Mouse (Mus musculus) inflammation-experienced regulatory T-cells, adult 6 months (primary cell): ENCODE data around the gene Coq8a. TPM values are rescaled to one million over a fixed set of nuclear protein-coding genes. Genes with fewer than 3 reads are reported as not detected.

Source experiments
- ATAC-seq: one replicate; pipeline ENCODE4 v1.8.0; 2017
- polyA plus RNA-seq, 3 experiments: library from polyadenylated mRNA; unstranded; fragments of 100-300 nt; shearing (Covaris generic); gene quantifications; one replicate each; pipeline ENCODE4 v1.2.1; 2017

The Coq8a gene
- polyA plus RNA-seq: 10 to 100 TPM; 25.8 to 50.3 (median 43.8) TPM

DNA sequence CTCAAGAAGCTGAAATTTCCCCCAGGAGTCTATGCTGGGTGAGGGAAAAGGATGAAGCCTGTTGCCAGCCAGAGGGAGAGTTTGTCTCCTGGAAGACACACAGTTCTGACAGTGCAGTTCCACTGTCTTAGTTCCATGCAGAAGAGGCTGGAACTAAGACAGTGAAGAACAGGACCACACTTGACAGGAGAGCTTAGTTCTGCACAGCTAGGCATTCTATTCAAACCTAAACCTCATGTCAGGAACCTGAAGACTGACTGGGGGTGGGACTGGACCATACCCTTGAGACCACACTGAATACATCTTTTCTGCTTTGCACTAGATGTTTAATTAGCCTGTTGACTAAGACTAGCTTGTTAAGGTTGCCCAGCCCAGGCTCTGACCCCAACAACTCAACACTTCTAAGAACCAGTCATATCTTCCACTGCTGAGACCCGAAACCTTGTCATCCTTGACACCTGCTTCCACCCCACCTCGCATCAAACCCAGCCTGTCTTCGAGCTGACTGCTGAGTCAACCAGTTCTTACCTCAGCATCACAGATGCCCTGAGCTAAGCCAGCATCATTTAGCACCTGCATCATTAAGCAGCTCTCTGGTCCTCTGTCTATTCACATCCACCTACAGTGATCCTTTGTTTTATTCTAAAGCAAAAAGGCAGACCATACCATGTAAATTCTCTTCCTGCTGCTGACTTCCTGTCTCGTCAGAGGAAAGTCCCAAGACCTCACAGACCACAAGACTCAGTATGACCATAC, at the start of gene Coq8a:
Gene Coq8a (minus strand): TSS at position 644 of the 756 bp plus-strand sequence.
- ATAC-seq: peak; percentile 53

DNA sequence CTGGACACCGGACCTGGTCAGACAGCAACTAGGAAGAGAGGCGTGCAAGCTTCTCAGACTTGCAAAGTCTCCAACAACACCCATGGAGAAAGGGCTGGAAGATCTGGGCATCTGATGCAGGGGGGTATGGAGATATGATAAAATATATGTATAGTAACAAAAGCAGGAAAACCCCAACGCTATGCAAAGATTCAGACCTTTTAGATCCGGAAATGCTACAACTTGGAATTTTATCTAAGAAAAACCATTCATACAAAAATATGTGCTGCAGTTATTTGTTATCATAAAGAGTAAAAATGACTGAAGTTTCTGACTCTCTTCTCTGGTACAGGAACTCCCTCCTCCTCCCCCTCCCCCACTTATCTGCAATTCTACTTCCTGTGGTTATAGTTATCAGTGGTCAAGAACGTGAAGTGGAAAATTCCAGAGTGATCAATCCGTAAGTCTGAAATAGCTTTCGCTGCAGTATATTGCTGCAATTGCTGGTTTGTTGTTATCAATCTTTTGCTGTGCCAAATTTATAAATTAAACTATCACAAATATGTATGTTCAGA, 49.3 kb upstream of the Coq8a start:
- peak; percentile 23 for ATAC-seq

DNA sequence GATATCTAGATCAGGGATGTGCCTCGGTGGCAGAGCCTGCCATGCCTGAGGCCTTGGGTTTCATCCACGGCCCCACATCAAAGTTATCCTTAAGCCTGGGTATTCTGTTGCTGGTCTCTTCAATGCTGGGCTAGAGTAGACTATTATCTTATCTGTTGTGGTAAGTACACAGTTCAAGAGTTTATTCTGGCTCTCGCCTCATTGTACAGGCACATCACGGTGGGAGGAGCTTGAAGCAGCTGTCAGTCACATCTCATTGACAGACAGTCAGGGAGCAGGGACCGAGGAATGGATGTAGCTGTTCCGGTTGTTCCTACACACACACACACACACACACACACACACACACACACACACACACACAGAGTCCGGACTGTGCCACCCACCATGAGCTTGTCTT, 48.5 kb upstream of the Coq8a start:
- ATAC-seq: no peak

DNA sequence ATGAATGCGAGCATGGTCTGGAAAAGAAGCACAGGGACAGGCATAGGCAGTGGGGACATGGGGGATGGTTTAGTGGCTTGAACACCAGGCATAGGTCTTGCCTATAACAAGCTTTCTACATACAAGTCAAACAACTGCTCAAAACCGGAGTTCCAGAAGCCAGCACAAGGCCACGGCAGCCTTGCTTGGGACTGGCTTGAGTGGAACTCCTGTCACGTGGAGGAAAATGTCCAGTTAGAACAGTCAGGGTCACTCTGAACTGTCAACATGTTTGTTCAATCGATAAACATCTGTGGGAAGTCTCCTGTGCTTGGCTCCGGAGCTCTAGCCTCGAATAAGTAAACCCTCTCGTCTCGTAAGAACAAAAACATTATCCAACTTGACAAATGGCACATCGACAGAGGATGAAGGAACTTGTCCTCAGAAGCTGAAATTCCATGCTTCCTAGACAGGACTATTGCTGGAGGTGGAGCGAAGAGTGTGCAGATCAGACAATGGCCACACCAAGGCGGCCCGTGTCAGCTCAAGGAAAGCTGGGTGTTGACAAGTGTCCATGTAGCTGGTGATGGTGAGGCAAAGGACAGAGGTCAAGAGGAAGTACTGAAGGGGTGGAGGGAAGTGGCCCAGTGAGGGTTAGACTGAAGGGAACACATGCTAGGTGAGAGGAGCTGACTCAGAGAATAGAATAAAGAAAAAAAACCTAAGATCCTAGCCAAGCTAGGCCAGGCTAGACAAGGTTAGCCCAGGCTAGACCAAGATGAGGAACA, 46.5 kb upstream of the Coq8a start:
- ATAC-seq: no peak

DNA sequence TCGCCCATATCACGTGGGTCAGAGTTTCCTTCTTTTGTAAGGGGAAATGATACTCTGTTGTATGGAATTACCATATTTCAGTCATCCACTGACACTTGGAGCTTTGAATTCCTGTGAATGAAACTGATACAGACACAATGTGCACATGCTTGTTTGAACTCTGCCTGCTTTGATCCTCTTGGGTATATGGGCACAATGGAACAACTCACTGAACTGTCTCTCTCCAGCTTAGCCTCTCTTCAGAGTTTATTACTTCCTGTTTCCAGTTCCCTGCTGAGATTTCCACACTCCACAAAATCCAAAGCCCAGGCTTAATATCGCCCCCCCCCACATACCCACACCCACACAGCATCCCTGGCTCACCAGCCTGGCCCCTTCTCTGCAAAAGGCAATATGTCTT, 32.3 kb upstream of the Coq8a start:
- no peak for ATAC-seq

DNA sequence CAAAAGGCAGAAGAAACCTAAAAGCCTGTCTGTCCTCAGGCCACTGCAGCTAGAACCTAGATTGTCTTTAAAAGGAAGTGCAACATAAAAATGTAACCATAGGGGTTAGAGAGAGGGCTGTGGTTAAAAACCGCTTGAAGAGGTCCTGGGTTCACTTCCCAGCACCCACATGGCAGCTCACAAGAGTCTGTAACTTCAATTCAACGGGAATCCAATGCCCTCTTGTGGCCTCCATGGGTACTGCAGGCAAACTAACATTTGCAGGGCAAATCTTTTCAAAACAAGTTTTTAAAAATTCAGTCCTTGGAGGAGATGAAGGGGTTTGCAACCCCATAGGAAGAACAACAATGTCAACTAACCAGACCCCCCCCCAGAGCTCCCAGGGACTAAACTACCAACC, 31.2 kb upstream of the Coq8a start:
- no peak for ATAC-seq

DNA sequence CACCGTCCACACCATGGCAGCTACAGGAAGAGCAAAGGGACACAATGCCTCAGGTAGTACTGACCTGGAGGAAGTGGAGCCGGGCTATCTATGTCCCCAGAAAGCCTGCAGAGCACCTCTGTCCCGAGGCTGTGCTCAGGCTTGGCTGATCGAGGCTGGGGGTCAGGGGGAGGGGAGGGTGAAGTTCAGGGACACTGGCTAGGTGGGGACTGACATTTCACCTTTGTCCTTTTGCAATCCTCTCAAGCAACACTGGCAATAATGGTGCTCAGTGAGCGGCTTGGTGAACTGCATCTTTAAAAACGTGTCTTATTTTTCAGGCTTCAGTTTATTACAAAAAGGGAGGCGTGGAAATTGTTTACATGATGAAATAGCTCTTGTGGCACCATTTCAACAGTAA, 30.5 kb upstream of the Coq8a start:
- no peak for ATAC-seq

DNA sequence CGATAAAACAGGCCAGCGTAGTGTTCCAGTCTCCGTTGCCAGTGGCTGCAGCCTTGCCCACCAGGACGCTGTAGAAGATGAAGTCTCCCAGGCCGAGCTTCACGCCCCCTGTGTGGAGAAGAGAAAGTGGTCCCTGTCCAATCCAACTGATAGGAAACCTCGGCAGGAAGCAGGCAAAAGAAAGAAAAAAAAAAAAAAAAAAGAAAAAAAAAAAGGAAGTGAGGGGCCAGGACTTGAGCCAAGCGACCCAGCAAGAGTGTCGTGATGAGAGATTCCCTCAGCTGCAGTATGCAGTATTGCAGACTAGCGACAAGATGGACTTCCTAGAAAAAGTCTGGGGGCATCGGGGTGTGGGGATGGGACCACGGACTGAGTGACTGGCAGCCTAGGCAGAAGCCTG, 29.5 kb upstream of the Coq8a start:
- ATAC-seq: no peak

DNA sequence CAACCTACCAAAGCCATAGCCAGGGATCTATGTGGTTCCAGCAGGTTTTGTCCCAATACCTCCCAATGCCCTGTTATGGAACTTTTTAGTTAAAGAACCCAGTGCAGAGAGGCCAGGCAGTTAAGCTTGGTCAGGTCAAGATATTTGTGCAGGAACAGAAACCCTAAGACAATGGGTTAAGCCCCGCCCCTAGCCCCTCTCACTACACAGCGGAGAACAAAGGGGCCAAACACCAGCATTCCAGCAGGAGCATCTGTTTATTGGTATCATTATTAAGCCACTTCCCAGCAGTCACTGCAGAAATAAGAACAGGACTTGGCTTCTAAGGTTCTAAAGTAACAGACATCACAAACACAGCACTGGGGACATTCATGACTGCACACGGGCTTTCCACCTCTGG, 27.4 kb upstream of the Coq8a start:
- ATAC-seq: no peak

DNA sequence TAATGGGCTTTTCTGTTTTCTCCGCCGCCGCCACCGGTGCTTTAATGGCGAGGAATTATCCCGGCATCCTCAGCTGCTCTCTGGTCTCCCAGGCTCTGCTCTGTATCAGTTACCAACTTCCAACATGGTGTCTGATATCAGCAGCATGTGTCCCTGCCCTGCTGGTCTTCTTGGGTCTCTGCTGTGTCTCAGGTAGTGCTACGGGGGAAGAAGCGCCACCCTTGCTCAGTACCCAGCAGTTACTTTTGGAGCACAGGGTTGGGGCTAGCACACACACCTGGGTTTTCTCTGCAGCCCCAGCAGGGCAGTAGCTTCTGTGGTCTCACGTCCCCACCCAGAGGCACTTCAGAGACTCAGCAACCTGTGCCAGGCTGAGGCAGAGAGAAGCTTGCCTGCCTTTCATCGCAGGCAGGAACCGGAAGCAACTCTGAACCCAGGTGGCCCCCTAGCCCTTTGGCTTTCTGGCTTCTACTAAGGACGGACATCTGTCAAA, 26.9 kb upstream of the Coq8a start:
- peak; percentile 76 for ATAC-seq

DNA sequence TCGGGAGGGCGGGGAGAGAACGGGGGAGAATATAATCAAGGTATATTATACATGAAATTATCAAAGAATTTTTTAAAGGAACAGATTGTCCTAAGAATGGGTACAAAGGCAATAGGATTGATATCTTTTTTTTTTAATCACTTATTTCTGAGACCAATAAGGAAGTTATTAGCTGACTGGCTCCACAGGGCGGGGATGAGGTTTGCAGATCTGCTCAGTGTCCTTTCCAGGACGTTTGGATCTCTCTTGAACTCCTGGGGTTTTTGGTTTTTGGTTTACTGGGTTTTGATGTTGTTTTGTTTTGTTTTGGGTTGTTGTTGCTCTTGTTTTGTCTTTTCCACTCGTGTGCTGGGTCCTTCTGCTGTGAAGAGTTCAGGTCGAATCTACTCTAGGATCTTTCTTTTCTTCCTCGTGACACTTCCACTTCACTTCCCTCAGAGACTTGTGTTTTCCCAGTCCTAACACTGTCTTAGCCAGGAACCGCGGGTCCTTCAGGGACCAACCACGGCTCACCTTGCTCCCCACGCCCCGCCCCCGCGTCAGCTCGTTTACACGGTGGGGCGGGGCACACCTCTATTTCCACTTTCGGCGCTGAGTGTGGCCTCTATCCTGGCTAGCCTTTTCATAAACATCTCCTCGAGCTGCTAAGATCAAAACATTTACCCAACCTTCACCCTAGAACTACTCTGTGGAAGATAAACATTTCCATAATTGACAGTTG, 26.3 kb upstream of the Coq8a start:
- ATAC-seq: peak; percentile 86

DNA sequence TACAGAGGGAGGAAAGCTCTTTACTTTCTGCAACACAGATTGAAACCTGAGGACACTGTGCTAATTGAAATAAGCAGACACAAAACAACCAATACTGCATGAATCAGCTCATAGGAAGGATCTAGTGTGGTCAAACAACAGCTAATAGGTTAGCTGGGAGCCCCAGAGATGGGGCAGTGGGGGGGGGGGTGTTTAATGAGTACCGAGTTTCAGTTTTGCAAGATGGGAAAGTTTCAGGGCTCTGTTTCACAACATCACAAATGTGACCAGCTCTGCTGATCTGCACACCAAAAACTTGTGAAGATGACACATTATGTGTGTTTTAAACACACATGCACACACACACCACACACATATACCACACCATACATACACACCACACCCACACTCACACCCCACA, 22.6 kb upstream of the Coq8a start:
- ATAC-seq: no peak

DNA sequence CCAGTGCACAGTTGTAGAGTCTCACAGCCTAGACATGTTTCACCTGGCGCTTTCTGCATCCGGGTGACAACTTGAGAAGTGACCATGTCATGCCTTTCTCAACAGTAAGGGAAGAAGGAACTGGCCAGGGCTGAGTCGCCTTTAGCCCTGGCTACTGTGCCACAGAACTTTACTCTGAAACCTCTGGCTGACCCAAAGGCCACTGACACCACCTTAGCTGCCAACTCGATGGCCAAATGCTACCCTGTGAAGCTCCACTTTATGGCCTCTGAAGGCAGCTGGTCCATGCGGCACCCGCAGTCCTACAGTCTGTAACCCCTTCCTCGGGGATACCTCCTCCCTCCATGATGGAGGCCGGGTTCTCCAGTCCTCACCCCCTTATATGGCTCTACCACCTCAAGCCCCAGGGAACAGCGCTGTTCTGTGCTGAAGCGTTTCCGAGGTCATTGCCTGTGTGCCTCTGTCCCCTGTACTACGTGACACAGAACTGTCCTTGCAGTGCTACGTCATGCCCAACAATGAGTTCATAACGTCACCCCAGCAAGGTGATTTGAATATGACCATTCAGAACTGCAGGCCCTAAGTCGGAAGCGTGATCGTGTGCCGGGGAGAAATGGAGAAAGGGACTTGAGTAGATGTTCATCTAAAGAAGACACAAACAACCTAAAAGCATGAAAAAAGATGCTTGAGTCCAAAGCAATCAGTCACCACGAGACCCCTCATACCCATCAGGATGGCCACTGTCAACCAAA, 21.6 kb upstream of the Coq8a start:
- no peak for ATAC-seq

DNA sequence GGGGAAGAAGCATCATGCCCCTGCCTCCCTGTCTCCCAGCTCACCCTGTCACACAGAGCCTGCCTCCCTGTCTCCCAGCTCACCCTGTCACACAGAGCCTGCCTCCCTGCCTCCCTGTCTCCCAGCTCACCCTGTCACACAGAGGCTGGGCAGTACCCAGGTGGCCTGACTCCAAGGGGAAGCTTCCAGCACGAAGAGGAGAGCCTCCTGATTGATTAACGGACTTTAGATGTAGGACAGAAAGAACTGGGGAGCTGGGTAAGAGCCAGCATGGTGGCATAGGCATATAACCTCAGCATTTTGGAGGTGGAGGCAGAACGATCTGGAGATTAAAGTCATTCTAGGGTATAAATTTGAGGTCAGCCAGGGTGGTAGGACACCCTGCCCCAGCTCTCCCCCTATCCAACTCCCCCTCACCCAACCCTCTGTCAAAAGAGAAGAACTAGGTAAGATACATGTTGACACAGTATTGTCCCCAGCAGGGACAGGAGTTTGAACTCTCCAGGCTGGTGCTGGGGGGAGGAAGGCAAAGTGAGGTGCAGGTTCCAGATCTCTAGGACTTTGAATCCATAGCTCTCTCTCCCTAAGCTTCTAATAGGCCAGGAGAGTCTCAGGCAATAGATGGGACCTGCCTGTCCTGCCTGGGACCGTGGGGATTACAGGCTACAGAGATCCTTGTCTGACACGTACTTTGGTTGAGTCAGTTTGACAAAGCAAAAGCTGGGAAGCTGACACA, 17.3 kb upstream of the Coq8a start:
- ATAC-seq: no peak

DNA sequence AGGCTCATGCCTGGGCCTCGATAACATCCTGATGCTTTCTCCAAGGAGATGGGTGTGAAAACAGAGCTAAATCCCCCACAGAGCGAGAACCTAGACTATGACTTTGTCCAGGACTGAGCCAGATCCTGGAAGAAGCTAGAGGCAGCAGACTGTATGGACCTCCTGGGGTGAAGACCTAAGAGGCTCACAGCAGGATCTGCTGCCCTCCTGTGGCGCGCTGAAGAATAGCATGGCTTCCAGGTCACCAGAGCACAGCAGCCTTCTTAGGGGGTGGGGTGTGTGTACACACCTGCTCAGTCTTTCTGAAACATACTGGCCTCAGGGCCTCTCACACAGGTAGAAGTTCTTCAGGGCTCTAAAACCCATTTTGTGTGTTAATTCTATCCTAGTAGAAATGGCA, 15.6 kb upstream of the Coq8a start:
- ATAC-seq: peak; percentile 98

DNA sequence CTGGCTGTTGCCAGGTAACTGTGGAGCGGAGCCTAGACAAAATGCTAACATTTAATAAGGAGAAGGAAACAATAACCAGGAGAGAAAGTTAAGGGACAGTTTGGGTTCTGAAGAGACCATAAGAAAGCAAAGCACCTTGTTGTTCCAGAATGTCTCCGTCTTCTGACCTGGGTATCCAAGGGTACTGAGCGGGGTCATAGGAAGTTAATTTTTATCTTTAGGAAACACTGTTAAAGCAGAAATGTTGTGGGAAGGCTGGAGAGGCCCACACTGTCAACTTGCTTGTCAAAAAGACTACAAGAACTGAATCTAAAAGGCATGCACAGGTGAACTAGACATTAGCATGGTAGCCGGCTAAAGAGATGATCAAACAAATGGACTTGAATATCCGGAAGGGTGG, 13.5 kb upstream of the Coq8a start:
- no peak for ATAC-seq

DNA sequence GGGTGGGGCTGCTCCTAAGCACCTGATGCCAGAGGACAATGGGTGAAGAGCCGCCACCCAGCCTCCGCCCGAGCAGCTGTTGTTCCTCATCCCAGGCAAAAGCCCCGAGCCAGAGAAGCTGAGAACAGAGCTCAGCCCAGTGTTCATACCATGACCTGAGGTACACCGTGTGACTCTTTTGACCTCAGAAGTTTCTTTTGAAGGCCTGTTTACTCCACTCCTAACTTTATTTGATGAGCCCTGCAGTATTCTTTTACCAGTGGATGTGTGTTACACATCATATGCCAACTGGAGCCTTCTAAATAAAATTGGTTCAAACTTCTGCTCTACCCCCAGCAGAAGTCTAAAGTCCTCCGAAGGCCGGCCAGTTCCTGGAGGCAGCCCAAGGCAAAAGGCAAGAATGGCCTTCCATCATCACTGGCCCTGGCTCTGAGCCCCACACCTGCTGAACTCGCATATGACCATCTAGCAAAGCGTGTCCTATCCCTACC, 11.4 kb upstream of the Coq8a start:
- ATAC-seq: no peak

DNA sequence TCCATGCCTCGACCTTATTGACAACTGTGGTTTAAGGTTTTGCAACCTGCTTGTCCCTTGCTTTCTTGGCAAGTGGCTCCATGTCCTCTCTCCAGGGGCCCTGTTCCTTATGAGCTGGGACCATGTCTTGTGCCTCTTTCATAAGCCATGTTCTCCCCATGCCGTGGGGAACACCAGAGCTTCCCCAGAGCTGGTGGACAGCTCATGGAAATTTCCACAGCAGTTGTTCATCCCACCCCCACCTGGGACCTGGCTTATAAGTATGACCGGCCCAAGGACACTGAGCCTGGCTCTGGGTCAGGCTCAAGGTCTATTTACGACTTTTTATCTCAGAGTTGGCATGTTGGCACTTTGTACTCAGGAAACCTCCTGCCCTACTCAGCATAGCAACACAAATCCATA, 10.6 kb upstream of the Coq8a start:
- ATAC-seq: no peak

DNA sequence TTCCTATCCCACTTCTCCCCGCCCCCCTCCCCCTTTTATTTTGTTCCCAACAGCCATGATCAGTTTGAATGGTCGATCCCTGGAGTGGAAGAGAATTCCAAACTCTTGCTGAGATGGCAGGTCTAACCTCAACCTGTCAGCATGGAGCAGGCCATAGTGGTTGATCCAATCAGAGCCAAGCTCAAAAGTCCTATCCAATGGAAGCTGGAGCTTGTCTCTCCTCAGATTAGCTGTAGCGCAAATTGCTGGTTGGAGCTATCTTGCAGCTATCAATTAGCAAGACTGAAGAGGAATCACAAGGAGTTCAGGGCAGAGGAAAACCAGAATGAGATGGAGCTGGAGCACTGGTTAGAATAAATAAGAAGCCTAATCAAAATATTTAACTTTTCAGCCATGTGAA, 9.0 kb upstream of the Coq8a start:
- ATAC-seq: no peak

DNA sequence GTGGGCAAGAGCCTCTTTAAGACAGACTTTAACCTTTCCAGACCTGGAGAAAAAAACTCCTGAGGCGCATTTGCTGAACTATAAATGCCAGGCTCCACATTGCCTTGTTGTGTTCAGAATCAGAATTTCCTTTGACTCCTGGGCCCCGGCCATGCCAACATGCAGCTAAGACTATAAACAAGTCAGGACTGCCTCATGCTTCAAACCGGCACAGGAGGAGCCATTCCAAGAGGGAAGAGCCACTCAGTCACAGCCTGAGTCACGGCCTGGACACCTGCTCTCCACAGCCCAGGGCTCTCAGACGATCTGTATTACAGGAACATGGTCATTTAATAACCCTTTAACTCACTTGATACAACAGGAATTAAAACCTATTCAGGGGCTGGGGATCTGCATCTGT, 1.3 kb upstream of the Coq8a start:
- no peak for ATAC-seq

DNA sequence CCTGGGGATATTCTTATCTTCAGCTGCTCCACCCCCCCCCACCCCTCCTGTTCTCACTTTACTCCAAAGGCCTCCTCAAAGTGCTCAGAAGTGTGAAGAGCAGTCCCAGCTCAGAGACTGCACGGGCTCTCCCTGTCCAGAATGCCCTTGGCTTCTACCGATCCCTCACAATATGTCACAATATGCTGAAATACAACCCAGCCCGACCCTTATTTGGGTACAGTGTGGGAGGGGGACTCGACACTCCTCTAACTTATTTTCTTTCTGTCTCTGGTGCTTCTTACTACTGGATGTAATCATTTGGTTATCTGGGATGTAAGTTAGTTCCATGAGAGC, 281 bp upstream of the Coq8a start:
- ATAC-seq: no peak

DNA sequence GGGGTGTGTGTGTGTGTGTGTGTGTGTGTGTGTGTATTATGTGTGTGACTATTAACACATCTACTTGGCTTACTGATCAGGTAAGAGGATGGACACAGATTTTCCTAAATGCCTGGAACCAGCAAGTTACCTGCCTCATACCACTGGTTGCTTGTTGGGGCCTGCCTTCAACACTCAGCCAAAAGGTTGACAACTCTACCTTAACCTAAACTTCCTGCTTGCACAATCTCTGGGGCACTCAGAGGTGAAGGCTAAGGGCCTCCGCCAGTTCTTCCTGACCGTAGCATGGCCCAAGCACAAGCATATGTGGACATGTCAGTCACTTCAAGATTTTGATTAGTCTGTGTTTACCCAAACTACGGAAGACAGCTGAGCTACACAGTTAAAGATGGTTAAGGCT, 1.4 kb downstream of the Coq8a start:
- ATAC-seq: no peak
